Mouse (Mus musculus): Measurements from ENCODE around the gene Ulk2. TPM values are rescaled to one million over a fixed set of nuclear protein-coding genes. Genes with fewer than 3 reads are reported as not detected.

Ulk2 gene
- total and polyA plus RNA-seq, 3 experiments = 9.4 to 10.3 TPM; not detected in 1

DNA sequence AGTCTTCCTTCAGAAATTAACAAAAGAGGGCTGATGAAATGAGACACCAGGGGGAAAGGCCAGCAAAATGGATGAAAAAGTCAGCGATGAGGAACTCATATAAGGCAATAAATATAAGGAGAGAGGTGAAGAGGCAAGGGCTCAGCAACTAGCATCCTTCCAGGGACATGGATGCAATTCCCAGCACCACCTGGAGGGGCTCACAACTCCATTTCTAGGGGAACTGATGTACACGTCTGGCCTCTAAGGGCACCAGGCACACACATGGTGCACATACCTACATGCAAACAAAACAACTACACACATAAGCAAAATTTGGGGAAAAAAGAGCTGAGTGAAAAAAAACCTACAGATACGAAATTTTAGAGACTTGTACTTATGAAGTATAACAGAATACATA is 110.4 kb downstream of the Ulk2 start:
- no peak overlapping the region for H3K4me3 ChIP-seq (ENCODE audit: control insufficient read depth in 1 of 2, insufficient read depth in 1 of 2, low read depth in 2 of 2, low read length in 2 of 2)
- H3K27me3 ChIP-seq (ENCODE audit: control insufficient read depth in 1 of 2, insufficient read depth in 2 of 2, low read length in 2 of 2) = no peaks in the 10 kb centered on the region
- H3K36me3 ChIP-seq (ENCODE audit: control insufficient read depth in 1 of 2, insufficient read depth in 2 of 2, low read length in 2 of 2) = peaks cover 0 to 2% of the 10 kb centered on the region in 2 experiments; a peak in 1 of 4 replicates
- H3K79me2 ChIP-seq (ENCODE audit: control insufficient read depth, insufficient read depth, low read length, poor library complexity) = no peaks in the 10 kb centered on the region
- H3K27ac ChIP-seq (ENCODE audit: control insufficient read depth, low read depth, low read length) = no peak overlapping the region
- H3K9ac ChIP-seq (ENCODE audit: control insufficient read depth, low read depth, low read length, poor library complexity, severe bottlenecking) = no peak overlapping the region
- no peaks in the 10 kb centered on the region for H3K9me3 ChIP-seq (replicated peaks; ENCODE audit: insufficient read depth, low read length)
- H3K4me1 ChIP-seq (ENCODE audit: control insufficient read depth in 1 of 2, insufficient read depth in 2 of 2, low read length in 2 of 2) = no peaks in the 10 kb centered on the region
- TF ChIP-seq CTCF (IDR thresholded peaks at IDR 0.05 in 2 of 3, conservative IDR thresholded peaks at IDR 0.05 in 1 of 3; ENCODE audit: control insufficient read depth in 1 of 3, insufficient read depth in 1 of 3, low read depth in 2 of 3, low read length in 3 of 3, poor library complexity in 1 of 3, severe bottlenecking in 1 of 3) (peak; percentile 6 to 34 (median 27); a peak in 4 of 6 replicates), TAL1 (IDR thresholded peaks at IDR 0.05; ENCODE audit: low read length) (no peak)
- DNase-seq (ENCODE audit: low read depth, low spot score) = peak; percentile 33

DNA sequence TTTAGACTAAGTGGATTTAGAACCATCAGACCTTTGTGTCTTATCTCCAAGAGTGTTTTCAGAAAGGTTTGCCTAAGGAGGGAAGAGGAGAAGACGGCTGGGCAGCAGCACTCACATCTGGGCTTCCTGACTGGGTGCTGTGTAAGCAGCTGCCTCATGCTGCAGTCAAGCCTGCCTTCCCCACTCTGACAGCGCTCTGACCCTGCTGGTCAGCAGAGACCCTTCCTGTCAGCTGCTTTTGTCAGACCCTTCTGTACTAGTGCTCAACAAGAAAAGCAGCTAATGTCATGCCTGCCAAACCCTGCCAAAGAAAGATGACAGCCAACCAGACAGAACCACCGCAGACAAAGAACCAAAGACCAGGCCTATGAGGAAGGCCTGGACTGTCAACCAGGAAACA is 111.1 kb downstream of the Ulk2 start:
- TF ChIP-seq POLR2A (IDR thresholded peaks at IDR 0.05; ENCODE audit: control insufficient read depth in 1 of 2, insufficient read depth in 1 of 2, low read depth in 1 of 2, low read length in 2 of 2, poor library complexity in 1 of 2) (no peak), ZMIZ1 (IDR thresholded peaks at IDR 0.05; ENCODE audit: low read depth, low read length) (no peak), TBP (IDR thresholded peaks at IDR 0.05; ENCODE audit: low read depth, low read length) (no peak), CHD2 (IDR thresholded peaks at IDR 0.05; ENCODE audit: low read length) (no peak), UBTF (IDR thresholded peaks at IDR 0.05; ENCODE audit: borderline replicate concordance, insufficient read depth, low read depth, low read length) (no peak), RCOR1 (IDR thresholded peaks at IDR 0.05; ENCODE audit: low read depth, low read length) (no peak), BHLHE40 (IDR thresholded peaks at IDR 0.05; ENCODE audit: borderline replicate concordance, low read depth, low read length) (no peak)
- Histone ChIP-seq H3K27me3 (ENCODE audit: control insufficient read depth in 1 of 2, insufficient read depth in 2 of 2, low read length in 2 of 2) (no peaks in the 10 kb centered on the region), H3K4me3 (ENCODE audit: control insufficient read depth in 1 of 2, insufficient read depth in 1 of 2, low read depth in 2 of 2, low read length in 2 of 2) (no peak overlapping the region), H3K4me1 (ENCODE audit: control insufficient read depth in 1 of 2, insufficient read depth in 2 of 2, low read length in 2 of 2) (no peaks in the 10 kb centered on the region), H3K79me2 (ENCODE audit: control insufficient read depth, insufficient read depth, low read length, poor library complexity) (no peaks in the 10 kb centered on the region), H3K36me3 (ENCODE audit: control insufficient read depth in 1 of 2, insufficient read depth in 2 of 2, low read length in 2 of 2) (peaks cover 0 to 2% of the 10 kb centered on the region in 2 experiments; a peak in 1 of 4 replicates), H3K9ac (ENCODE audit: control insufficient read depth, low read depth, low read length, poor library complexity, severe bottlenecking) (no peak overlapping the region), H3K9me3 (replicated peaks; ENCODE audit: insufficient read depth, low read length) (no peaks in the 10 kb centered on the region), H3K27ac (ENCODE audit: control insufficient read depth, low read depth, low read length) (no peak overlapping the region)
- no peak for DNase-seq (ENCODE audit: low read depth, low spot score)

DNA sequence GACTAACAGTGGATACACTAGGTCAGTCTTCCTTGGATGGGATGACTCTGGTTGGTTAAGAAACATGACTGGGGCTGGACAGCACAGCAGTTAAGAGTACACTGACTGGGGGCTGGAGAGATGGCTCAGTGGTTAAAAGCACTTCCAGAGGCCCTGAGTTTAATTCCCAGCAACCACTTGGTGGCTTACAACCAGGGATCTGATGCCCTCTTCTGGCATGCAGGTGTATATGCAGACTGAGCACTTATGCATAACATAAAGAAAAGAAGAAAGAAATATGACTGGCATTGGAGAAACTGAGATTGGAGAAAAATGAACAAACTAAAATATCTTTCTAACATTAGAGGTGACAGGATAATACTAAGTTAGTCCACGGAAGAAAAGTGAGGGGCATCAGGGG is 114.4 kb downstream of the Ulk2 start:
- no peak overlapping the region for H3K27ac ChIP-seq (ENCODE audit: control insufficient read depth, low read depth, low read length)
- H3K4me1 ChIP-seq (ENCODE audit: control insufficient read depth in 1 of 2, insufficient read depth in 2 of 2, low read length in 2 of 2) = 0 out of 4 replicates have a peak, but pooled peaks cover 0 to 2% of the 10 kb centered on the region in 2 experiments
- H3K9me3 ChIP-seq (replicated peaks; ENCODE audit: insufficient read depth, low read length) = no peaks in the 10 kb centered on the region
- no peak overlapping the region for H3K9ac ChIP-seq (ENCODE audit: control insufficient read depth, low read depth, low read length, poor library complexity, severe bottlenecking)
- DNase-seq (ENCODE audit: low read depth, low spot score) = peak; percentile 65
- no peaks in the 10 kb centered on the region for H3K27me3 ChIP-seq (ENCODE audit: control insufficient read depth in 1 of 2, insufficient read depth in 2 of 2, low read length in 2 of 2)
- no peak overlapping the region for H3K4me3 ChIP-seq (ENCODE audit: control insufficient read depth in 1 of 2, insufficient read depth in 1 of 2, low read depth in 2 of 2, low read length in 2 of 2)
- H3K36me3 ChIP-seq (ENCODE audit: control insufficient read depth in 1 of 2, insufficient read depth in 2 of 2, low read length in 2 of 2) = peaks cover 0 to 10% of the 10 kb centered on the region in 2 experiments; a peak in 2 of 4 replicates
- H3K79me2 ChIP-seq (ENCODE audit: control insufficient read depth, insufficient read depth, low read length, poor library complexity) = no peaks in the 10 kb centered on the region
- TF ChIP-seq USF2 (IDR thresholded peaks at IDR 0.05; ENCODE audit: borderline replicate concordance in 1 of 2, insufficient read depth in 1 of 2, low read depth in 1 of 2, low read length in 2 of 2) (no peak), MAFK (IDR thresholded peaks at IDR 0.05; ENCODE audit: borderline replicate concordance, low read depth, low read length) (no peak), SIN3A (IDR thresholded peaks at IDR 0.05; ENCODE audit: low read length) (no peak), TBP (IDR thresholded peaks at IDR 0.05; ENCODE audit: low read depth, low read length) (no peak), ZNF384 (IDR thresholded peaks at IDR 0.05; ENCODE audit: low read depth, low read length) (no peak), TAL1 (IDR thresholded peaks at IDR 0.05; ENCODE audit: low read length) (no peak), RAD21 (IDR thresholded peaks at IDR 0.05; ENCODE audit: low read depth, low read length) (peak; percentile 47), SMC3 (IDR thresholded peaks at IDR 0.05; ENCODE audit: low read depth, low read length) (peak; percentile 53), CTCF (IDR thresholded peaks at IDR 0.05 in 2 of 3, conservative IDR thresholded peaks at IDR 0.05 in 1 of 3; ENCODE audit: control insufficient read depth in 1 of 3, insufficient read depth in 1 of 3, low read depth in 2 of 3, low read length in 3 of 3, poor library complexity in 1 of 3, severe bottlenecking in 1 of 3) (peak; percentile 46 to 63 (median 56)), POLR2AphosphoS2 (IDR thresholded peaks at IDR 0.05; ENCODE audit: low read length) (no peak), POLR2AphosphoS5 (IDR thresholded peaks at IDR 0.05; ENCODE audit: borderline replicate concordance, low read depth, low read length) (no peak), RCOR1 (IDR thresholded peaks at IDR 0.05; ENCODE audit: low read depth, low read length) (no peak), GATA1 (IDR thresholded peaks at IDR 0.05; ENCODE audit: low read depth, low read length) (no peak), NELFE (IDR thresholded peaks at IDR 0.05; ENCODE audit: low read depth, low read length) (no peak), ZC3H11A (IDR thresholded peaks at IDR 0.05; ENCODE audit: low read depth, low read length) (peak; percentile 39; the same call in 1 of the 2 replicates)

Data from MEL (cell line).